ENCODE assay signal across 13 mouse cellular contexts in the genomic region with DNA sequence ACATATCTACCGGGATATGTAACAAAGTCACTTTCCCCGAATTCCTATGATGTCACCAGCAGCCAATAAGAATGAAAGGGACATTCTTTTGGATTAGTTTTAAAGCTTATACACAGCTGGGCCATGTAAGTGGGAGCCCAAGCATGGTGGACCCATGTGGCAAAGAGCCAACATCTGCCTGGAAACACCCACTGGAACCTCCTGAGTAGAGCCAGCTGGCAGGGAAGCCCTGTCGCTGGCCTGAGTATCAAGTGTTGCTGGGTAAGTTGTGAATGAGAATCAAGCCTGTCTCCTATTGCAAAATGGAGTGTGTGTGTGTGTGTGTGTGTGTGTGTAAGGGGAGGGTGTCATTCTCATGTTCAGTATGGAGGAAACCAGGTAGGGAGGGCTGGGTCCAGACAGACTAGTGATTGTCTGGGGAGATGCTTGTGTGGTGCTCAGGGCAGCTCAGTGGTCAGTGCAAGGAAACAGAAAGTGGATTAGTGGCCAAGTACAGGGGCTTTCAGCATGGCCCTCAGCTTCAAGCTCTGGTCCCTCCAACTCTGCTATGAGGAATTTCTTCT. TPM values are rescaled to one million over a fixed set of nuclear protein-coding genes. Genes with fewer than 3 reads are reported as not detected.
DNase-seq lines count a peak whose midpoint lies in the region; ATAC-seq lines count a peak whose summit lies in the region.
"Had no signal": no experiment of that assay in that cellular context is flagged by ENCODE, and none has a peak within 500 bp of the region (broad histone marks: within the 10 kb centered on the region; RNA-seq: fewer than 3 reads in every experiment).

No protein-coding gene starts in this region.

- H3K27ac ChIP-seq in kidney, embryonic 14.5 days (ENCODE audit: low read depth, low read length) = no peak overlapping the region
- H3K27ac ChIP-seq: neural tube, embryonic 13.5 days had no signal

- no peaks in the 10 kb centered on the region for H3K9me3 ChIP-seq in kidney, embryonic 14.5 days (ENCODE audit: control insufficient read depth, low read length)
- H3K9me3 ChIP-seq: neural tube, embryonic 13.5 days had no signal

- H3K4me2 ChIP-seq in kidney, embryonic 14.5 days (replicated peaks; ENCODE audit: low read depth, low read length) = no peak overlapping the region
- H3K4me2 ChIP-seq: neural tube, embryonic 13.5 days had no signal

- DNase-seq in embryo, embryonic 11.5 days (ENCODE audit: low read depth, low spot score) = peak; percentile 11
- DNase-seq in embryo, embryonic 10.5 days (ENCODE audit: low spot score) = no peak
- DNase-seq in kidney, adult 18-20 months = no peak
- DNase-seq in urinary bladder, postnatal 14 days (ENCODE audit: low spot score) = peak; percentile 6
- DNase-seq in urinary bladder, adult 18-20 months (ENCODE audit: low spot score in 2 of 2) = no peak
- no peak for DNase-seq in MN1 (ENCODE audit: low spot score)
- DNase-seq in adrenal gland, postnatal 4 days (ENCODE audit: low spot score in 2 of 2) = no peak
- DNase-seq: layer of hippocampus, postnatal 36 days had no signal

- no peak overlapping the region for H3K4me3 ChIP-seq in kidney, embryonic 14.5 days (ENCODE audit: low read length)
- H3K4me3 ChIP-seq: neural tube, embryonic 13.5 days had no signal

- no peaks in the 10 kb centered on the region for H3K4me1 ChIP-seq in kidney, embryonic 14.5 days (ENCODE audit: control insufficient read depth, insufficient read depth, low read length)

- H3K27me3 ChIP-seq in kidney, embryonic 14.5 days (ENCODE audit: control insufficient read depth, insufficient read depth, low read length) = no peaks in the 10 kb centered on the region
- H3K27me3 ChIP-seq: neural tube, embryonic 13.5 days; Patski had no signal

- ATAC-seq in kidney, embryonic 14.5 days (ENCODE audit: low FRiP score, low TSS enrichment) = peak; percentile 93
- ATAC-seq: Patski had no signal

- H3K36me3 ChIP-seq in kidney, embryonic 14.5 days (ENCODE audit: control insufficient read depth, insufficient read depth, low read length) = no peaks in the 10 kb centered on the region
- H3K36me3 ChIP-seq: neural tube, embryonic 13.5 days had no signal

- H3K9ac ChIP-seq in kidney, embryonic 14.5 days (ENCODE audit: low read depth, low read length) = no peak overlapping the region
- H3K9ac ChIP-seq: neural tube, embryonic 13.5 days had no signal

- WGBS in kidney, embryonic 14.5 days = 63% methylated on average over 3 of the region's 3 CpGs

RNA-seq across cellular contexts. Expression of a gene that starts 59.5 kb away (rescaled TPM):
- not detected in 2 replicates for polyA plus RNA-seq in kidney, embryonic 14.5 days (2014; fragmentation: Nextera tagmentation; extraction: Ambion mirVana)
- total RNA-seq in adrenal gland, postnatal 4 days (2021) = not detected
- total RNA-seq: layer of hippocampus, postnatal 36 days; megakaryocyte, adult 5-6 weeks had no signal
- polyA plus RNA-seq: heart, embryonic 14.5 days; neural tube, embryonic 13.5 days; Patski had no signal

Comparison
In these comparisons a context has a peak if more than half of its experiments do, and no peak if none do; other contexts are left out.
1. DNase-seq: peak in embryo, embryonic 11.5 days (single experiment) and urinary bladder, postnatal 14 days (single experiment); none in embryo, embryonic 10.5 days (single experiment), kidney, adult 18-20 months (single experiment), urinary bladder, adult 18-20 months (0 of 2), MN1 (single experiment) and adrenal gland, postnatal 4 days (0 of 2).